Mouse (Mus musculus) E14TG2a.4 (cell line): ENCODE results near the gene Zfand2a.

Experiments
- CTCF ChIP-seq: conservative IDR thresholded peaks from 2 replicates; pipeline ENCODE4 v1.5.1; 2014; ENCODE audit warnings: low read length
- POU5F1 ChIP-seq: IDR thresholded peaks from 2 replicates; pipeline ENCODE4 v1.6.1; 2014; ENCODE audit warnings: low read length, borderline replicate concordance

DNA sequence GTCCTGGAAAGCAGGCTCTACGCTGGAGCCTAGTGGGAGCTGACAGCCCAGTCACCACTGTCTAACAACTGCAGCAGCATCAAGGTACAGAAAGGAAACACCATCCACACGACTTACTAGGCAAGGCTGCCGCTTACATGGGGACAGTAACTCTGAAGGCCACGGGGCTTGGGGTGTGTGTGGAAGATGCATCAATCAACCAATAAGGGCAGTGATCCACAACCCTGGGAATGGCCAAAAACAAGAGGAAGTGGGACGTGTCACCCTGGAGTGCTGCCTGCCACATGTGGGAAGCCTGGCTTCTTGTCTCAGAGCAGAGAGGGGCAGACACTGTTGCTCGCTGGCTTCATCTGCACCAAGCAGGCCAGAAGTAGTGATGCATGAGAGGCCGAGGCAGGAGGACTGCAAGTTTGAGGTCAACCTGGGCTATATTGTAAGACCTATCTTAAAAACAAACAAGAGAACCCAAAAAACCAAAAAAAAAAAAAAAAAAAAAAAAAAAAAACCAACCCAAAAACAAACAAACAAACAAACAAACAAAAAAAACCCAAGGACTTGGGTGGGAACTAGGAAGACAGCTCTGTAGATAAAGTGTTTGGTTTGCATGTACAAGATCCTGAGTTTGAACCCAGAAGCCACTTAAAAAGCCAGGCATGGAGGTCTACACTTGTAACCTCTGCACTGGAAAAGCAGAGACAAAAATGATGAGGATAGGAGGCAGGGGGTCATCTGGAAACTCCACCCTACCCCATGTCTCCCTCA is 51.4 kb downstream of the Zfand2a start:
- TF ChIP-seq CTCF (no peak), POU5F1 (no peak)
